Mouse (Mus musculus): Measurements from ENCODE around the gene Eif4e3.

GRCm38 (mm10) chr6:99610454-99611427 is 55.8 kb downstream of the Eif4e3 start:
- TF ChIP-seq POLR2A (IDR thresholded peaks at IDR 0.05; ENCODE audit: borderline replicate concordance, extremely low read depth, low read depth, low read length): no peak
- TF ChIP-seq CTCF (IDR thresholded peaks at IDR 0.05; ENCODE audit: insufficient read depth, low read length): no peak
